Mouse (Mus musculus) cerebellum, adult 11 months (tissue): Measurements from ENCODE around the gene Capn15.
A peak's percentile ranks its signal among the peaks of the same experiment; 100 is the strongest.

Source experiments
- DNase-seq: peaks from one replicate; pipeline ENCODE4 v3.0.0; 2022

The Capn15 gene

GRCm38 (mm10) chr17:25992274-25992673 is 6.7 kb upstream of the Capn15 start:
- DNase-seq: no peak

GRCm38 (mm10) chr17:25990331-25990730 is 4.7 kb upstream of the Capn15 start:
- DNase-seq: no peak

- DNase-seq: no peak
Observed at GRCm38 (mm10) chr17:25984556-25985305, 865 bp downstream of the Capn15 start.

- DNase-seq: no peak
Observed at GRCm38 (mm10) chr17:25984066-25984465, 1.5 kb downstream of the Capn15 start.

- no peak for DNase-seq
Observed at GRCm38 (mm10) chr17:25982913-25983312, 2.7 kb downstream of the Capn15 start.

- peak; percentile 65 for DNase-seq
Observed at GRCm38 (mm10) chr17:25980854-25981253, 4.7 kb downstream of the Capn15 start.

- peak; percentile 12 for DNase-seq
Observed at GRCm38 (mm10) chr17:25979829-25980738, 5.5 kb downstream of the Capn15 start.

- no peak for DNase-seq
Observed at GRCm38 (mm10) chr17:25970954-25971707, 14.5 kb downstream of the Capn15 start.

GRCm38 (mm10) chr17:25970448-25970847 is 15.1 kb downstream of the Capn15 start:
- no peak for DNase-seq

- no peak for DNase-seq
Observed at GRCm38 (mm10) chr17:25968176-25968575, 17.4 kb downstream of the Capn15 start.

GRCm38 (mm10) chr17:25967652-25968051 is 17.9 kb downstream of the Capn15 start:
- DNase-seq: no peak

GRCm38 (mm10) chr17:25964271-25964670 is 21.3 kb downstream of the Capn15 start:
- DNase-seq: no peak

GRCm38 (mm10) chr17:25962413-25962905 is 23.1 kb downstream of the Capn15 start:
- no peak for DNase-seq

- DNase-seq: no peak
Observed at GRCm38 (mm10) chr17:25961566-25961965, 24.0 kb downstream of the Capn15 start.

- DNase-seq: no peak
Observed at GRCm38 (mm10) chr17:25959630-25960467, 25.7 kb downstream of the Capn15 start.

- peak; percentile 56 for DNase-seq
Observed at GRCm38 (mm10) chr17:25958771-25959494, 26.7 kb downstream of the Capn15 start.

- peak; percentile 58 for DNase-seq
Observed at GRCm38 (mm10) chr17:25957586-25958051, 28.0 kb downstream of the Capn15 start.

- DNase-seq: no peak
Observed at GRCm38 (mm10) chr17:25956631-25957030, 29.0 kb downstream of the Capn15 start.

GRCm38 (mm10) chr17:25956201-25956600 is 29.4 kb downstream of the Capn15 start:
- DNase-seq: peak; percentile 85

- DNase-seq: no peak
Observed at GRCm38 (mm10) chr17:25955736-25956135, 29.9 kb downstream of the Capn15 start.

- DNase-seq: no peak
Observed at GRCm38 (mm10) chr17:25954671-25955070, 30.9 kb downstream of the Capn15 start.
